Mouse (Mus musculus): ENCODE data around the gene Trabd2b.

Gene Trabd2b

GRCm38 (mm10) chr4:114542136-114542535 lies 135.6 kb downstream of the Trabd2b start:
- DNase-seq (ENCODE audit: low spot score in 2 of 2) = no peak

- DNase-seq (ENCODE audit: low spot score in 2 of 2) = no peak
Observed at GRCm38 (mm10) chr4:114545481-114546200, 139.1 kb downstream of the Trabd2b start.

GRCm38 (mm10) chr4:114547658-114548448 lies 141.3 kb downstream of the Trabd2b start:
- DNase-seq (ENCODE audit: low spot score in 2 of 2) = no peak

- DNase-seq (ENCODE audit: low spot score in 2 of 2) = no peak
Observed at GRCm38 (mm10) chr4:114549487-114549886, 143.0 kb downstream of the Trabd2b start.

- no peak for DNase-seq (ENCODE audit: low spot score in 2 of 2)
Observed at GRCm38 (mm10) chr4:114550471-114551156, 144.1 kb downstream of the Trabd2b start.

- no peak for DNase-seq (ENCODE audit: low spot score in 2 of 2)
Observed at GRCm38 (mm10) chr4:114556880-114557279, 150.4 kb downstream of the Trabd2b start.

GRCm38 (mm10) chr4:114557731-114558130 lies 151.2 kb downstream of the Trabd2b start:
- DNase-seq (ENCODE audit: low spot score in 2 of 2) = no peak

- no peak for DNase-seq (ENCODE audit: low spot score in 2 of 2)
Observed at GRCm38 (mm10) chr4:114558487-114558886, 152.0 kb downstream of the Trabd2b start.

- no peak for DNase-seq (ENCODE audit: low spot score in 2 of 2)
Observed at GRCm38 (mm10) chr4:114560638-114561216, 154.2 kb downstream of the Trabd2b start.

GRCm38 (mm10) chr4:114564131-114564695 lies 157.7 kb downstream of the Trabd2b start:
- DNase-seq (ENCODE audit: low spot score in 2 of 2) = no peak

- DNase-seq (ENCODE audit: low spot score in 2 of 2) = no peak
Observed at GRCm38 (mm10) chr4:114567594-114567993, 161.1 kb downstream of the Trabd2b start.

GRCm38 (mm10) chr4:114568081-114568605 lies 161.6 kb downstream of the Trabd2b start:
- DNase-seq (ENCODE audit: low spot score in 2 of 2) = no peak

GRCm38 (mm10) chr4:114578153-114578950 lies 171.8 kb downstream of the Trabd2b start:
- DNase-seq (ENCODE audit: low spot score in 2 of 2) = no peak

- DNase-seq (ENCODE audit: low spot score in 2 of 2) = no peak
Observed at GRCm38 (mm10) chr4:114583546-114584144, 177.1 kb downstream of the Trabd2b start.

GRCm38 (mm10) chr4:114584686-114585085 lies 178.2 kb downstream of the Trabd2b start:
- DNase-seq (ENCODE audit: low spot score in 2 of 2) = peak in 1 of 2 experiments; percentile 25

GRCm38 (mm10) chr4:114593554-114594215 lies 187.2 kb downstream of the Trabd2b start:
- no peak for DNase-seq (ENCODE audit: low spot score in 2 of 2)

GRCm38 (mm10) chr4:114595188-114595701 lies 188.7 kb downstream of the Trabd2b start:
- DNase-seq (ENCODE audit: low spot score in 2 of 2) = no peak

- DNase-seq (ENCODE audit: low spot score in 2 of 2) = no peak
Observed at GRCm38 (mm10) chr4:114599121-114599520, 192.6 kb downstream of the Trabd2b start.
